Mouse (Mus musculus) ES-E14 (cell line): ENCODE measurements around the gene Gad1.

Experiments used
- MAFK ChIP-seq: IDR thresholded peaks from 2 replicates; pipeline ENCODE4 v1.6.1; 2014; ENCODE audit warnings: mild to moderate bottlenecking, low read depth, low read length, inconsistent platforms; ENCODE audit not compliant: insufficient read depth
- ZC3H11A ChIP-seq: IDR thresholded peaks from 2 replicates; pipeline ENCODE4 v1.6.1; 2012; ENCODE audit warnings: low read depth, mild to moderate bottlenecking, inconsistent platforms, low read length, borderline replicate concordance

DNA sequence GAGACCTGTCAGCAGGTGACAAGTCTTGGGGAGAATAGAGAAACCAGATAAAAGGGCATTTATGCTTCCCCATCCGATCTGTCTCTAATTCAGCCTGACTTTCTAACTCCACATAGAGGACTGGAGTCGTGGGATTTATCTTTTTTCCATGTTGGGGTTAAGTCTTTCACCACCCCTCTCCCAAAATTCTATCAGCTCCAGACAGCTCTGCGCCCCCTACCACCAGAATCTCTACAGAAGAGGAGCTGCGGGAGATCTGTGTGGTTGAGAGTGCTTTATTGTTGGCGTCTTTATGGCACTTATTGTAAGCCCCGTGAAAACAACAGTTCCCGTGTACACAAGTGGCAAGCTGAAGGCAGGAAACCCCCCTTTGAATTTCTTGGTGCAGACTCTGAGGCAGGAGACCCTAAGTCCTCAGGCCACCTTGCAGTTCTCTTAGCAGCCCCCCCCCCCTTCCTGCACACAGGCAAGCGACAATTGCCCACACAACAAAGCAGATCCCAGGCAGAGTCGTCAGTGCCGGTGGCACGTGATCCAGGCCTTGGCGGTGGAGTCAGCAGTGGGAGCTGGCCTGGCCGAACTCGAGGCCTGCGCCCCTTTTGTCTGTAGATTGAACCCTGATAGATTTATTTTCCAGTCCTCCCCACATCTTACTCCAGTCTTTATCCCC, 11.9 kb downstream of the Gad1 start:
- TF ChIP-seq ZC3H11A (no peak), MAFK (no peak)
